Mouse (Mus musculus) cerebellum, adult 2 months (tissue): ENCODE data around the gene Nradd. TPM values are rescaled to one million over a fixed set of nuclear protein-coding genes. Genes with fewer than 3 reads are reported as not detected.

Source experiments
- DNase-seq, 2 experiments: peaks; one replicate each; pipeline ENCODE4 v3.0.0; 2021
- H3K27ac ChIP-seq: fragments of 200-500 bp; 2 replicates; pipeline ENCODE4 v1.5.1; 2012; ENCODE audit warnings: low read length, control low read depth, inconsistent platforms; ENCODE audit not compliant: insufficient read depth
- H3K27me3 ChIP-seq: fragments of 200-500 bp; 2 replicates; pipeline ENCODE4 v1.6.1; 2012; ENCODE audit warnings: inconsistent platforms, mild to moderate bottlenecking, low read length, moderate library complexity; ENCODE audit not compliant: control insufficient read depth, insufficient read depth
- H3K4me1 ChIP-seq: fragments of 200-500 bp; 2 replicates; pipeline ENCODE4 v1.6.1; 2011; ENCODE audit warnings: low read length; ENCODE audit not compliant: control insufficient read depth, insufficient read depth
- H3K4me3 ChIP-seq: fragments of 200-500 bp; replicated peaks from 2 replicates; pipeline ENCODE3; 2011; ENCODE audit warnings: mild to moderate bottlenecking, low read depth, low read length, control low read depth; ENCODE audit not compliant: insufficient read depth
- CTCF ChIP-seq: fragments of 200-500 bp; IDR thresholded peaks from 2 replicates; pipeline ENCODE4 v1.5.1; 2011; ENCODE audit warnings: low read depth, mild to moderate bottlenecking, control low read depth, low read length, moderate library complexity, borderline replicate concordance; ENCODE audit not compliant: insufficient read depth
- POLR2A ChIP-seq: fragments of 200-500 bp; IDR thresholded peaks from 2 replicates; pipeline ENCODE4 v1.6.1; 2011; ENCODE audit warnings: low read length, control low read depth, borderline replicate concordance; ENCODE audit not compliant: insufficient read depth
- WGBS: fragments of 180-500 bp; shearing (Covaris S2); methylation state at CpG from one replicate; pipeline ENCODE4 v1.1.7; 2018; 5-methylcytosine and 5-hydroxymethylcytosine counted together
- polyA plus RNA-seq: library from polyadenylated mRNA; depleted of rRNA; stranded (reverse); fragments of >200 nt; gene quantifications from 2 replicates; pipeline ENCODE4 v1.2.3, GENCODE M21; 2012

Gene Nradd
- polyA plus RNA-seq, 1 experiment: 3.2 TPM

DNA sequence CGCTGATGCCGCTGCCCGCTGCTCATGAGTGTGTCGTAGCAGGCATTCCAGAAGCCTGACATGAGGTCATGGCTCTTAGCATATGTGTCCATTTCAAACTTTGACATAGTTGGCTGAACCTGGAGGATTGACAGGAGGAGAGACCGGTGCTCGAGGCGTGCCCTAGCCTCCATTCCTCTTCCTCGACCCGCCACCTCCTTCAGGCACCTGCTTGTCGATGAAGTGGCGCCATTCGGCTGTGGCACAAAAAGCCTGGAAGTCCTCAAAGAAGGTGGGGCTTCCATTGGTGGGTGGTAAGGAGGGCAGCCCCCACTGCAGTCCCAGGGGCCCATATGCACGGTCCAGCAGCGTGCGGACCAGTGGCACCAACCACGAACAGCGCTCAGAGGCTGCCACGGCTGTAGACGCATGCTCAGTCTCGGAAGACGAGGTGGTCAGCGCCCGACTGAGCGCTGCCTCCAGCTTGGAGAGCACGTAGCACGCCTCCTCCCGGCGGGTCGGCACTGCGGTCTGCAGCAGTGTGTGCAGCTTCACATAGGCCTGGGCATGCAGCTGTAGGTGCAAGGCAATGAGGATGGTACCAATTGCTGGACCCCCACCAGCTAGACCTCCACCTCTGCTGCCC, 7.5 kb upstream of the Nradd start:
- no peak overlapping the region for H3K27ac ChIP-seq
- no peaks in the 10 kb centered on the region for H3K27me3 ChIP-seq
- 52% methylated on average over 30 of the region's 30 CpGs for WGBS
- no peak overlapping the region for H3K4me3 ChIP-seq
- H3K4me1 ChIP-seq: no peaks in the 10 kb centered on the region
- no peak for TF ChIP-seq POLR2A
- no peak for TF ChIP-seq CTCF
- DNase-seq: no peak

DNA sequence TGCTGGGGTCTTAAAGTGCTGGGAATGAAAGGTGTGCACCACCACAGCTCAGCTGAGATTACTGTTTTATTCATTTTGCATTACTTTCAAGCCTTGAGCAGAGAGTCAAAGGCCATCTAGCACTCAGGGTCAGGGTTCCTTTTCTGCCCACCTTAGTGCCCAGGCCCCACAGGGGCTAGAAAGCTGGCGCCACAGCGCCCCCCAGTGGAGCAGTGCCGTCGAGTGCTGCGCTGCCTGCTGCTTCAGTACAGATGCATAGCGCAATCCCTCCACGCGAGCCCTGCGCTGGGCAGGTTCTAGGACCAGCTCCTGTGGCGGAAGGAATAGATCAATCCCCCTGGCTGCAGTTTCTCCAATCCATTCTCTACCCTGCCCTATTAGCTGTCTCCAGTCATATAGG, 6.9 kb upstream of the Nradd start:
- 39% methylated on average over 10 of the region's 10 CpGs for WGBS
- TF ChIP-seq CTCF (peak; percentile 54), POLR2A (no peak)
- DNase-seq: peak in 1 of 2 experiments; percentile 50

DNA sequence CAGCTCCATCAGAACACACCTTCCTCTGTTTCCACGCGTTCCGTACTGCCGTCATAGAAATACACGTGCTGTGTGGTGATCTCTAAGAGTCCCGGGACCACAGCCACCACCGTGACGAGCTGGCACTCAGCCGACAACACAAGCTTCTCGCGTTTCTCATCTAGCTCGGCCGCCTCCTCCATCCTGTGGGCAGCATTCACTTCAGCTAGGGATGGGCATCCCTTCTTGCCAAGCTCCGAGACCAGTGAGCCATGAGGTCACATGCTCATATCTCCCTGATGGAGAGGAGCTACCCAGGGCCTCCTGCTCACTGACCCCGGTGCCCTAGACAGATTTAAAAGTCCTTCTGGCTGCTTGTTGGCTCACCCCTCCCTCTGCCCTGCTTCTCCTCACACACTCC, 5.9 kb upstream of the Nradd start:
- WGBS: 31% methylated on average over 15 of the region's 15 CpGs

More for the DNA sequence above, 6.9 kb upstream of the Nradd start:
- H3K4me3 ChIP-seq: no peak overlapping the region
- no peaks in the 10 kb centered on the region for H3K4me1 ChIP-seq
- H3K27me3 ChIP-seq: no peaks in the 10 kb centered on the region
- no peak overlapping the region for H3K27ac ChIP-seq

DNA sequence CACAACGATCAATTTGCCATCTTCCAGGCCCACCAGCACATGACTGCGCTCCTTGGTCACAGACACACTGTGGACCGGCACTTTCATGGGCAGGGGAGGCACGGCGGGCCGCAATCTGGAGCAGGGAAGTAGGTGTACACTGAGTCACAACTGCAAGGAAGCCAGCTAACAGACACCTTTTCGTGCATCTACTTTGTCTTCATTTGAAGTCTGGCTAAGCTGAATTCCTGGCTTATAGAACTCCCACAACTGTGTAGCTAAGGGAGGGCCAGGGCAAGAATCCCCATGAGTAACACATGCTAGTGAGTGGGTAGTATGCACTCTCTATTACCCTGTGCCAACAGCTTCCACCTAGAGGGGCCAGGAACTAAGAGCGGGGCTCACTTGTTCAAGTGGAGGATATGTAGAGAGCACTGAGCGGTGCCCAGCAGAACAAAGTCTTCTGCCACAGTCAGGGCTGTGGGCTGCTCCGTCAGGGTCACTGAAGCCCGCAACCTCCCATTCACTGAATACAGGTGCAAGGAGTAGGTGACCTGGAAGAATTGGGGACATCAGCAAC, 1.2 kb upstream of the Nradd start:
- H3K4me1 ChIP-seq: peaks cover 3% of the 10 kb centered on the region; the same call in 1 of the 2 replicates
- H3K27me3 ChIP-seq: no peaks in the 10 kb centered on the region
- peak overlapping the region; percentile 55; the same call in 1 of the 2 replicates for H3K27ac ChIP-seq
- TF ChIP-seq CTCF: no peak
- TF ChIP-seq POLR2A: no peak
- DNase-seq: no peak
- WGBS: 68% methylated on average over 11 of the region's 11 CpGs
- peak overlapping the region; percentile 85 for H3K4me3 ChIP-seq

More for the DNA sequence above, 5.9 kb upstream of the Nradd start:
- TF ChIP-seq POLR2A (no peak), CTCF (no peak)
- Histone ChIP-seq H3K27ac (no peak overlapping the region), H3K4me1 (peaks cover 2% of the 10 kb centered on the region; the same call in 1 of the 2 replicates), H3K27me3 (no peaks in the 10 kb centered on the region), H3K4me3 (no peak overlapping the region)
- no peak for DNase-seq

DNA sequence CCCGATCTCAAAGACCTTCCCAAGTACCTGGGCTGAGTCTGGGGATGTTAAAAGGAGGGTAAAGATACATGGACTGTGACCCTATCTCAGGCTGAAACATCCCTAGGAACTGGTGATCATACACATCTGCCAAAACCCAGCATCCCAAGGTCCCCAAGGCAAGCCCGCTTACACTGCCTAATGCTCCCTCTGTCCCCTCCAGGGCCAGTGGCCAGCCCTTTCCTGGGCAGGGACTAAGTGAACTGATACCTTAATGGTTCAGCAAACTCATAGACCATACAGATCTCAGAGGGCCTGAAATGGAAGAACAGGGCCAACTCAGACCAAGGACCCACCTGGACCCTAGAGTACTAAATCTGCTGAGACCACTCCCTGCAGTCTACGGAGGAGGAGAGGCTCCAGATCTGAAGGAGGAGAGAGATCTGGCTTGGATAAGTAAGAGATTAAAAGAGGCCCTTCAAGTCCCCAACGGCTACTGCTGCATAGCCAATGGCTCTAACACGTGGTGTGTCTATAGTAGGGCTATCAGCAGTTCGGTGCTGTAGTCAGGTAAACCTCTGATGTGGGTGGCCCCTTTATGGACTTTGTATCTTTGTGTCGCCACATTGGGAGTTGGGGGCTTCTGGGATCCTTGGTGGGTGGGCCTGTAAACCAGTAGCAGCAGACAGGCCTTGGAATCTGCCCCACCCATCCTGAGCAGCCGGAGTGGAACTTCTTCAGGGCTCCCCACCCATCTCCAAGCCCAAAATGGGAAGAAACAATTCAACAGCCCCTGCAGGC, 646 bp downstream of the Nradd start:
- TF ChIP-seq POLR2A (no peak), CTCF (no peak)
- no peak overlapping the region for H3K27ac ChIP-seq
- WGBS: 58% methylated on average over 8 of the region's 8 CpGs

DNA sequence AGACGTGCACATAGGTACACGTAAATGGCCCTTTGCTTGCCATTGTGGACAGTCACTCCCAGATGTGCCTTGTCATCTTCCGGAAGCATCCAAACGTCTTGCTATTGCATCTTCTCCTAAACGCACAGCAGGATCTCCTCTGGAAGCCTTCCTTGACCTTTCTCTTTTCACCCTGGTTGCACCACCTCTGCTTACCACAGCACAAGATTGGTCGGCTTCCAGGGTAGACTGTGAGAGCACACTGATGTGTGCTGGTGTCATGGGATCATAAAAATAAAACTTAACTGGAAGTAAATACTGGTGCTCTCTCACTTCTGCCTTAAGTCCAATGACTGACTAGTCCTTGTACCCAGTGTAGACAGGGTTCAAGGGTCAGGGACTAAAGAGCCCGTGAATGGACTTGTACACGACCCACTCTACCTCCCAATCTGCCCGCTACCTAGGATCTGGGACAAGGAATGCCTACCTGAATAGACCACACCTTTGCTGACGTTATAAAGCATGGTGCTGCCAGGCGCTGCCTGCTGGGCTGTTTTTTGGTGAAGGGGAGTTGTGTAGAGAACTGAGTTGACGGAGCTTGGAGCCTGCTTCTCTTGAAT, 1.5 kb downstream of the Nradd start:
- Histone ChIP-seq H3K27ac (no peak overlapping the region), H3K4me3 (no peak overlapping the region), H3K4me1 (peaks cover 3% of the 10 kb centered on the region; the same call in 1 of the 2 replicates), H3K27me3 (no peaks in the 10 kb centered on the region)
- DNase-seq: no peak
- 82% methylated on average over 12 of the region's 12 CpGs for WGBS
- TF ChIP-seq CTCF (no peak), POLR2A (no peak)

More for the DNA sequence above, 646 bp downstream of the Nradd start:
- peak overlapping the region; percentile 85 for H3K4me3 ChIP-seq
- H3K4me1 ChIP-seq: peaks cover 3% of the 10 kb centered on the region; the same call in 1 of the 2 replicates
- DNase-seq: no peak
- no peaks in the 10 kb centered on the region for H3K27me3 ChIP-seq

DNA sequence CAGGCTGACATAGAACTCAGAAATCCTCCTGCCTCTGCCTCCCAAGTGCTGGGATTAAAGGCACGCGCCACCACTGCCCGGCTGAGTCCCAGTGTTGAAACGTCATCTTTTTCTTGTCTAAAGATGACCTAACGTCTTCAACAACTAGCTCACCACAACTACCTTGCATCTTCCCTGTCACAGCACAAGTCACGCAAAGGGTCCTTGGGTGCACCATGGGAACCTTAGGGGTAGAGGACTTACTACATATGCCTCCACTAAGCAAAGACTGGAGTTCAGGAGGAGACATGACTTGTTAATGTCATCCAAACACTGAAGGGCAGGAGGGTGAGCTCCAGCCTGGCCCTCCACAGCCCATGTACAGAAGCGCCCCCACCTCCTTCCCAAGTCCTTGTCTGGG, 3.6 kb downstream of the Nradd start:
- TF ChIP-seq POLR2A (no peak), CTCF (no peak)
- H3K27ac ChIP-seq: no peak overlapping the region
- peaks cover 3% of the 10 kb centered on the region; the same call in 1 of the 2 replicates for H3K4me1 ChIP-seq
- no peak overlapping the region for H3K4me3 ChIP-seq
- no peak for DNase-seq
- H3K27me3 ChIP-seq: no peaks in the 10 kb centered on the region
- 95% methylated on average over 7 of the region's 7 CpGs for WGBS
